ENCODE assay signal across 13 mouse cellular contexts in genomic region chr16:4551885-4552284, GRCm38 (mm10). TPM values are rescaled to one million over a fixed set of nuclear protein-coding genes. Genes with fewer than 3 reads are reported as not detected.
DNase-seq lines count a peak whose midpoint lies in the region; ATAC-seq and TF ChIP-seq lines count a peak whose summit lies in the region.
"Had no signal": no experiment of that assay in that cellular context is flagged by ENCODE, and none has a peak within 500 bp of the region (broad histone marks: within the 10 kb centered on the region; RNA-seq: fewer than 3 reads in every experiment).

No protein-coding gene starts in this region.

- no peaks in the 10 kb centered on the region for H3K9me3 ChIP-seq in heart, embryonic 12.5 days (replicated peaks)
- H3K9me3 ChIP-seq in E14TG2a.4 (ENCODE audit: low read length), result no peaks in the 10 kb centered on the region
- no peaks in the 10 kb centered on the region for H3K9me3 ChIP-seq in embryonic facial prominence, embryonic 14.5 days (ENCODE audit: control insufficient read depth, low read length)
- no peaks in the 10 kb centered on the region for H3K9me3 ChIP-seq in liver, embryonic 14.5 days (ENCODE audit: control insufficient read depth, low read length)

- H3K27ac ChIP-seq in heart, embryonic 12.5 days (ENCODE audit: poor library complexity, severe bottlenecking), result no peak overlapping the region
- peak overlapping the region; percentile 85 for H3K27ac ChIP-seq in embryonic facial prominence, embryonic 14.5 days (replicated peaks; ENCODE audit: low read depth, low read length)
- H3K27ac ChIP-seq in liver, embryonic 14.5 days, result no peak overlapping the region; the same call in 1 of the 2 replicates

- H3K4me1 ChIP-seq in heart, embryonic 12.5 days (replicated peaks), result peaks cover 32% of the 10 kb centered on the region
- H3K4me1 ChIP-seq in E14TG2a.4 (replicated peaks; ENCODE audit: low read depth, low read length), result peaks cover 79% of the 10 kb centered on the region
- peaks cover 27% of the 10 kb centered on the region for H3K4me1 ChIP-seq in embryonic facial prominence, embryonic 14.5 days (ENCODE audit: control insufficient read depth, insufficient read depth, low read length)
- H3K4me1 ChIP-seq in liver, embryonic 14.5 days (replicated peaks; ENCODE audit: control insufficient read depth in 2 of 2, insufficient read depth in 2 of 2, low read length in 1 of 2), result peaks cover 45 to 51% of the 10 kb centered on the region in 2 experiments

- ATAC-seq in heart, embryonic 12.5 days (ENCODE audit: insufficient number of reproducible peaks, low FRiP score), result no peak
- no peak for ATAC-seq in embryonic facial prominence, embryonic 14.5 days (ENCODE audit: low read depth)
- ATAC-seq in liver, embryonic 14.5 days (ENCODE audit: insufficient read depth), result no peak

- DNase-seq in heart, adult 9 months (ENCODE audit: low spot score in 2 of 2), result no peak
- DNase-seq in embryonic facial prominence, embryonic 14.5 days (ENCODE audit: low spot score), result no peak
- no peak for DNase-seq in liver, embryonic 14.5 days (ENCODE audit: low read depth in 3 of 3, low spot score in 3 of 3)
- DNase-seq in spleen, postnatal 10 days (ENCODE audit: low spot score in 2 of 2), result no peak
- DNase-seq in thymus, postnatal 36 days, result no peak
- DNase-seq in thymus, postnatal 10 days (ENCODE audit: low spot score in 2 of 2), result no peak
- DNase-seq: cerebellum, adult 8-10 months; forebrain, postnatal 0 days; kidney, adult 18-20 months; lung, postnatal 10 days; midbrain, embryonic 14.5 days had no signal

- no peaks in the 10 kb centered on the region for H3K27me3 ChIP-seq in heart, embryonic 12.5 days (replicated peaks)
- no peaks in the 10 kb centered on the region for H3K27me3 ChIP-seq in E14TG2a.4 (ENCODE audit: insufficient read depth, low read length)
- no peaks in the 10 kb centered on the region for H3K27me3 ChIP-seq in embryonic facial prominence, embryonic 14.5 days (replicated peaks; ENCODE audit: control insufficient read depth, insufficient read depth, low read length)
- no peaks in the 10 kb centered on the region for H3K27me3 ChIP-seq in liver, embryonic 14.5 days (ENCODE audit: control insufficient read depth, insufficient read depth, low read length)

- no peak for TF ChIP-seq CTCF in E14TG2a.4 (conservative IDR thresholded peaks at IDR 0.05; ENCODE audit: low read length)
- no peak for TF ChIP-seq CTCF in liver, embryonic 14.5 days (IDR thresholded peaks at IDR 0.05; ENCODE audit: low read depth)

- TF ChIP-seq EP300 in liver, embryonic 14.5 days (IDR thresholded peaks at IDR 0.05; ENCODE audit: low read depth), result no peak

- H3K9ac ChIP-seq in heart, embryonic 12.5 days, result peak overlapping the region; percentile 52; the same call in 1 of the 2 replicates
- no peak overlapping the region for H3K9ac ChIP-seq in embryonic facial prominence, embryonic 14.5 days (ENCODE audit: low read depth, low read length)
- H3K9ac ChIP-seq in liver, embryonic 14.5 days (replicated peaks), result no peak overlapping the region
- H3K9ac ChIP-seq: forebrain, postnatal 0 days had no signal

- H3K4me2 ChIP-seq in heart, embryonic 12.5 days, result no peak overlapping the region
- no peak overlapping the region for H3K4me2 ChIP-seq in embryonic facial prominence, embryonic 14.5 days (ENCODE audit: low read depth, low read length)
- H3K4me2 ChIP-seq in liver, embryonic 14.5 days (ENCODE audit: low read depth), result peak overlapping the region; percentile 62

- WGBS in heart, embryonic 12.5 days, result 88% methylated on average over 12 of the region's 12 CpGs
- WGBS in embryonic facial prominence, embryonic 14.5 days, result 77% methylated on average over 12 of the region's 12 CpGs
- 88% methylated on average over 12 of the region's 12 CpGs for WGBS in liver, embryonic 14.5 days (ENCODE audit: insufficient replicate concordance)

- H3K36me3 ChIP-seq in heart, embryonic 12.5 days, result peaks cover 37% of the 10 kb centered on the region
- peaks cover 91% of the 10 kb centered on the region for H3K36me3 ChIP-seq in E14TG2a.4 (ENCODE audit: insufficient read depth, low read length)
- H3K36me3 ChIP-seq in embryonic facial prominence, embryonic 14.5 days (ENCODE audit: control insufficient read depth, insufficient read depth, low read length), result peaks cover 24% of the 10 kb centered on the region
- H3K36me3 ChIP-seq in liver, embryonic 14.5 days (replicated peaks; ENCODE audit: control insufficient read depth, insufficient read depth, low read depth), result peaks cover 15% of the 10 kb centered on the region

- H3K4me3 ChIP-seq in heart, embryonic 12.5 days, result no peak overlapping the region
- H3K4me3 ChIP-seq in E14TG2a.4 (replicated peaks; ENCODE audit: low read length), result 0 out of 2 replicates have a peak overlapping the region, but pooled peaks have one; percentile 43
- no peak overlapping the region for H3K4me3 ChIP-seq in embryonic facial prominence, embryonic 14.5 days (ENCODE audit: low read depth, low read length)
- no peak overlapping the region for H3K4me3 ChIP-seq in liver, embryonic 14.5 days (ENCODE audit: insufficient read depth in 1 of 2, low read depth in 2 of 2, low read length in 2 of 2)

RNA-seq across cellular contexts. Expression of gene Tfap4, which starts 7.8 kb away (rescaled TPM):
- polyA plus RNA-seq in heart, embryonic 12.5 days (2016; fragmentation: Nextera tagmentation; extraction: Ambion mirVana), result 8.1 and 8.4 TPM in 2 replicates
- polyA plus RNA-seq in embryonic facial prominence, embryonic 14.5 days (2014; fragmentation: Nextera tagmentation; extraction: Ambion mirVana), result 16.6 and 17.2 TPM in 2 replicates
- 5.4 and 6.9 TPM in 2 replicates for polyA plus RNA-seq in liver, embryonic 14.5 days (2012; rRNA removed)
- 4.6 and 4.8 TPM in 2 replicates for polyA plus RNA-seq in liver, embryonic 14.5 days (2014; fragmentation: Nextera tagmentation; extraction: Ambion mirVana)

RNA-seq across cellular contexts. Expression of gene Srl, which starts 10.3 kb away (rescaled TPM):
- polyA plus RNA-seq in heart, embryonic 12.5 days (2016; fragmentation: Nextera tagmentation; extraction: Ambion mirVana), result 228 and 230 TPM in 2 replicates
- polyA plus RNA-seq in embryonic facial prominence, embryonic 14.5 days (2014; fragmentation: Nextera tagmentation; extraction: Ambion mirVana), result 89.2 and 112 TPM in 2 replicates
- 1.5 and 2.2 TPM in 2 replicates for polyA plus RNA-seq in liver, embryonic 14.5 days (2012; rRNA removed)
- polyA plus RNA-seq in liver, embryonic 14.5 days (2014; fragmentation: Nextera tagmentation; extraction: Ambion mirVana), result 1.2 and 3.2 TPM in 2 replicates

RNA-seq across cellular contexts. Expression of gene Glis2, which starts 42.6 kb away (rescaled TPM):
- 24.9 and 25.5 TPM in 2 replicates for polyA plus RNA-seq in heart, embryonic 12.5 days (2016; fragmentation: Nextera tagmentation; extraction: Ambion mirVana)
- 34.7 and 36.3 TPM in 2 replicates for polyA plus RNA-seq in embryonic facial prominence, embryonic 14.5 days (2014; fragmentation: Nextera tagmentation; extraction: Ambion mirVana)
- polyA plus RNA-seq in liver, embryonic 14.5 days (2012; rRNA removed), result 2.8 and 3.4 TPM in 2 replicates
- polyA plus RNA-seq in liver, embryonic 14.5 days (2014; fragmentation: Nextera tagmentation; extraction: Ambion mirVana), result 1.7 and 2.7 TPM in 2 replicates

Comparison
In these comparisons a context has a peak if more than half of its experiments do, and no peak if none do; other contexts are left out.
1. RNA of gene Srl, which starts 10.3 kb away (polyA plus RNA-seq): 228 to 230 TPM in heart, embryonic 12.5 days and 89.2 to 112 TPM in embryonic facial prominence, embryonic 14.5 days; 1.2 to 3.2 TPM in liver, embryonic 14.5 days; every median in the first group is over 10 times any median in the second.